Mouse (Mus musculus) limb, embryonic 14.5 days (tissue): ENCODE results near the gene Pam16. TPM values are rescaled to one million over a fixed set of nuclear protein-coding genes. Genes with fewer than 3 reads are reported as not detected.

Experiments used
- ATAC-seq: fragments of 200-750 bp; cut with Nextera tagmentation; 2 replicates; pipeline ENCODE4 v1.8.0; 2017; ENCODE audit warnings: low read depth, moderate number of reproducible peaks, moderate TSS enrichment; ENCODE audit not compliant: low FRiP score
- DNase-seq: peaks from one replicate; pipeline ENCODE4 v3.0.0-alpha.2; 2015; ENCODE audit warnings: low spot score
- H3K27ac ChIP-seq: fragments of 300-500 bp; sonication (generic); replicated peaks from 2 replicates; pipeline ENCODE4 v1.5.1; 2014; ENCODE audit warnings: low read depth, mild to moderate bottlenecking, low read length, moderate library complexity, mixed read lengths
- H3K27me3 ChIP-seq: fragments of 300-500 bp; sonication (generic); 2 replicates; pipeline ENCODE4 v1.6.1; 2014; ENCODE audit warnings: low read length, mixed read lengths; ENCODE audit not compliant: control insufficient read depth, insufficient read depth
- H3K36me3 ChIP-seq: fragments of 300-500 bp; sonication (generic); 2 replicates; pipeline ENCODE4 v1.6.1; 2014; ENCODE audit warnings: mild to moderate bottlenecking, low read length, moderate library complexity, mixed read lengths; ENCODE audit not compliant: control insufficient read depth, insufficient read depth
- H3K4me1 ChIP-seq: fragments of 300-500 bp; sonication (generic); 2 replicates; pipeline ENCODE4 v1.6.1; 2014; ENCODE audit warnings: antibody characterized with exemption, low read length, mixed read lengths; ENCODE audit not compliant: control insufficient read depth, insufficient read depth
- H3K4me2 ChIP-seq: fragments of 300-500 bp; sonication (generic); replicated peaks from 2 replicates; pipeline ENCODE4 v1.6.1; 2014; ENCODE audit warnings: low read depth, mild to moderate bottlenecking, low read length, moderate library complexity; ENCODE audit not compliant: severe bottlenecking
- H3K4me3 ChIP-seq: fragments of 300-500 bp; sonication (generic); replicated peaks from 2 replicates; pipeline ENCODE4 v1.5.1; 2014; ENCODE audit warnings: low read length
- H3K9ac ChIP-seq: fragments of 300-500 bp; sonication (generic); 2 replicates; pipeline ENCODE4 v1.6.1; 2014; ENCODE audit warnings: mild to moderate bottlenecking, low read depth, low read length, moderate library complexity; ENCODE audit not compliant: severe bottlenecking
- H3K9me3 ChIP-seq: fragments of 300-500 bp; sonication (generic); 2 replicates; pipeline ENCODE4 v1.6.1; 2016; ENCODE audit warnings: low read length; ENCODE audit not compliant: control insufficient read depth
- POLR2A ChIP-seq: fragments of 200-500 bp; IDR thresholded peaks from 2 replicates; pipeline ENCODE4 v1.8.0; 2012; ENCODE audit warnings: inconsistent platforms, mild to moderate bottlenecking, moderate library complexity, borderline replicate concordance; ENCODE audit not compliant: insufficient read depth, insufficient read length; ENCODE audit errors: extremely low read depth
- WGBS: fragments of 180-500 bp; shearing (Covaris S2); extraction: QIAGEN DNeasy Blood & Tissue Kit; methylation state at CpG from one replicate; pipeline ENCODE4 v1.1.7; 2014; 5-methylcytosine and 5-hydroxymethylcytosine counted together
- polyA plus RNA-seq, 2 experiments: library from polyadenylated mRNA; depleted of rRNA in 1 of 2; stranded (reverse) in 1 of 2; unstranded in 1 of 2; fragments of >200 nt; fragmentation: Nextera tagmentation in 1 of 2; extraction: Ambion mirVana in 1 of 2; gene quantifications; 2 replicates each; pipeline versions ENCODE4 v1.2.1 to v1.2.3; 2012 to 2014

Gene Pam16
- polyA plus RNA-seq, 2 experiments: 80.1 to 92.5 TPM

GRCm38 (mm10) chr16:4655764-4656570 lies 31.2 kb upstream of the Pam16 start:
- Histone ChIP-seq H3K9me3 (no peaks in the 10 kb centered on the region), H3K27ac (peak overlapping the region; percentile 84), H3K4me3 (no peak overlapping the region), H3K27me3 (no peaks in the 10 kb centered on the region), H3K4me1 (peaks cover 81% of the 10 kb centered on the region), H3K36me3 (peaks cover 26% of the 10 kb centered on the region), H3K4me2 (no peak overlapping the region), H3K9ac (0 out of 2 replicates have a peak overlapping the region, but pooled peaks have one; percentile 12)
- ATAC-seq (no peak), DNase-seq (peak; percentile 45)
- no peak for TF ChIP-seq POLR2A
- 36% methylated on average over 11 of the region's 11 CpGs for WGBS

GRCm38 (mm10) chr16:4655251-4655734 lies 30.5 kb upstream of the Pam16 start:
- ATAC-seq (no peak), DNase-seq (no peak)
- TF ChIP-seq POLR2A: no peak
- no peaks in the 10 kb centered on the region for H3K27me3 ChIP-seq
- H3K9ac ChIP-seq: no peak overlapping the region
- H3K27ac ChIP-seq: no peak overlapping the region
- H3K4me3 ChIP-seq: no peak overlapping the region
- H3K36me3 ChIP-seq: peaks cover 33% of the 10 kb centered on the region
- H3K4me1 ChIP-seq: peaks cover 88% of the 10 kb centered on the region
- WGBS: 65% methylated on average over 4 of the region's 4 CpGs
- no peaks in the 10 kb centered on the region for H3K9me3 ChIP-seq
- no peak overlapping the region for H3K4me2 ChIP-seq

- Histone ChIP-seq H3K4me3 (no peak overlapping the region), H3K4me2 (no peak overlapping the region), H3K4me1 (peaks cover 90% of the 10 kb centered on the region), H3K27me3 (no peaks in the 10 kb centered on the region), H3K36me3 (peaks cover 38% of the 10 kb centered on the region), H3K9ac (no peak overlapping the region), H3K9me3 (no peaks in the 10 kb centered on the region), H3K27ac (peak overlapping the region; percentile 43; the same call in 1 of the 2 replicates)
- WGBS: 74% methylated on average over 10 of the region's 10 CpGs
- ATAC-seq (no peak), DNase-seq (no peak)
- no peak for TF ChIP-seq POLR2A
Measured at GRCm38 (mm10) chr16:4654706-4655105, 29.9 kb upstream of the Pam16 start.

GRCm38 (mm10) chr16:4652707-4653416 lies 28.1 kb upstream of the Pam16 start:
- Histone ChIP-seq H3K4me1 (peaks cover 84% of the 10 kb centered on the region), H3K27ac (peak overlapping the region; percentile 94), H3K27me3 (no peaks in the 10 kb centered on the region), H3K9me3 (no peaks in the 10 kb centered on the region), H3K9ac (no peak overlapping the region), H3K4me3 (no peak overlapping the region), H3K4me2 (0 out of 2 replicates have a peak overlapping the region, but pooled peaks have one; percentile 1), H3K36me3 (peaks cover 57% of the 10 kb centered on the region)
- no peak for ATAC-seq
- no peak for TF ChIP-seq POLR2A
- no peak for DNase-seq
- WGBS: 34% methylated on average over 4 of the region's 4 CpGs

- Histone ChIP-seq H3K9me3 (no peaks in the 10 kb centered on the region), H3K4me2 (peak overlapping the region; percentile 31; the same call in 1 of the 2 replicates)
- DNase-seq: peak; percentile 86
Measured at GRCm38 (mm10) chr16:4651624-4652023, 26.8 kb upstream of the Pam16 start.

More at GRCm38 (mm10) chr16:4651624-4652023, 26.8 kb upstream of the Pam16 start:
- Histone ChIP-seq H3K36me3 (peaks cover 67% of the 10 kb centered on the region), H3K9ac (peak overlapping the region; percentile 38), H3K27ac (peak overlapping the region; percentile 94), H3K4me3 (0 out of 2 replicates have a peak overlapping the region, but pooled peaks have one; percentile 4), H3K4me1 (peaks cover 84% of the 10 kb centered on the region), H3K27me3 (no peaks in the 10 kb centered on the region)
- peak; percentile 84 for ATAC-seq
- no peak for TF ChIP-seq POLR2A
- WGBS: 18% methylated on average over 7 of the region's 7 CpGs
